Mouse (Mus musculus) colon, adult 2 months (tissue): ENCODE results near the gene Gfra4. TPM values are rescaled to one million over a fixed set of nuclear protein-coding genes. Genes with fewer than 3 reads are reported as not detected.

Experiments used
- polyA plus RNA-seq: library from polyadenylated mRNA; depleted of rRNA; stranded (reverse); fragments of >200 nt; gene quantifications from 2 replicates; pipeline ENCODE4 v1.2.3, GENCODE M21; 2012; rRNA removed

Gene Gfra4
- 39.4 and 46.2 TPM in 2 replicates for polyA plus RNA-seq

DNA sequence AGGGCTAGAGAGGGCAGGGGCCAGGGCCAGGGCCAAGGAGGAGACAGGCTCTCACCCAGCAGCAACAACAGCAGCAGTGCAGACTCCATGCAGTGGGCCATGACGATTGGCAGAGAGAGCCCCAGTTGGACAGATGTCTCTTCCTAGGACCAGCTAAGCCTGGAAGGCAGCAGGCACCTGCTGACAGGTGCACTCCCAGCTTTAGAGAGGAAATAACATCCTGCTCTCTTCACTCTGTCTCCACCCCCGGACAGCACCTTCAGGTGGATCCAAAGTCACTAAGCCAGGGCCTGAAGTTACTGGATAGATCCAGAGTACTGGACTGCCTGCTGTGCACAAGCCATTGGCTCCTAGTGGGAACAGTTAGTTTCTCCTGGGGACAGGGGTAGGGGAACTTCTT is at the start of gene Gfra4:
TSS of gene Gfra4 (minus strand) at position 101 of the 400 bp plus-strand sequence.

DNA sequence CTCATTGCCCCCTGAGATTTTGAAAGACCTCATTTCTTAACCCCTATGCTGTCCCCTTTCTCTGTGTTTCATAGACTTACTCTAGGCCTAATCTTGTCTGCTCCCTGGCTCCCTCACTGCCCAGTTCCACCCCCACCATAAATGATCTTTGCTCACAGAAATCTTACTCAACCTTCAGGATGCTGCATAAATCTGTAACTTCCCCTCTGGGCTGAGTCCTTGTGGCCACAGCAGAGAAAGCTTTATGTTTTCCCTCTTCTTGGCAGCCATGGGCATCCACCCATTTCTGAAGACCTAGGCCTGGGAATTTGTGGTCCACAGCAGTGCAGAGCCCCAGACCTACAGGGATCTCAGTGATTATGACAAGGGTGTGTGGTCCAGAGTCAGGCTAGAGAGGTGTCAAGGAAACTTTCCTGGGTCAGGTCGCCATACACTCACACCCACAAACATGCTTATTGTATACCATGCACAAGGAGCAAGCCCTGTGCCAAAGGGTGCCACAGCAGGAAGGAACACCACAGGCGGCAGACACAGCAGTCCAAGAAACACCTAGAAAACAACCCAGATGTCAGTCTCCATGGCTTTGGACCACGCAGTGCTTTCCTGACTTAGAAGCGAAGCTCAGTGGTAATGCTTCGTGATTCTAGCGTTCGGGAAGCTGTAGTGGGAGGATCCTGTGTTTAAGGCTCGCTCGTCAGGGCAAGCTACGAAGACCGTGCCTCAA is 43.9 kb upstream of the Gfra4 start, which contains the start of gene Siglec1:
TSS of gene Siglec1 (minus strand) at position 99 of the 724 bp plus-strand sequence.

DNA sequence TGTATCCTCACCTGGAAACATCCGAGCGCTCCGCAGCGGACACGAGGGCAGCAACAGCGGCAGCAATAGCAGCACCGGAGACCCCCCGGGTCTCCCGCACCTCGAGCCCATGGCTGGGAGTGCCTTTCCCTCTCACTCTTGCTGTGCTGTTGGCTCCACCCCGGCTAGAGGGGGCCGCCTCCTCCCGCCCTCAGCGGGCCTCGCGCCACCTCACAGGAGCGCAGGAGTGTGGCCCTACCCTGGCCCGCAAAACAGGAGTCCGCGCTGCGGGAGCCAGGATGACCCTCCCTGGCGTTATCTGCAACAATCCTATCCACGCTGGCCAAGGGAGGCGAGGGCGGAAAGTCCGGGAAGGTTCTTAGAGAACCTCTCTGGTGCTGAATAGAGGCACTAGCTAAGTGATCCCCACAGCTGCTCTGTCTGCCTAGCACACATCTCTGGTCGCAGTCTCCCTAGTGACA is 20.5 kb upstream of the Gfra4 start, which contains the start of gene Adam33:
TSS of gene Adam33 (minus strand) at position 411 of the 461 bp plus-strand sequence.

Other genes with a start within 250 kb of the Gfra4 start
- 16.5 and 19.1 TPM in 2 replicates for gene 4930402H24Rik, start 136.7 kb downstream of the Gfra4 start, polyA plus RNA-seq
- 7.3 TPM in 2 replicates for gene Atrn, start 136.6 kb downstream of the Gfra4 start, polyA plus RNA-seq
- 56.1 and 60.3 TPM in 2 replicates for gene Adam33, start 20.7 kb upstream of the Gfra4 start, polyA plus RNA-seq
- gene Siglec1, start 43.7 kb upstream of the Gfra4 start, polyA plus RNA-seq, result 5.4 and 5.6 TPM in 2 replicates
- gene Hspa12b, start 84.2 kb upstream of the Gfra4 start, polyA plus RNA-seq, result 7.4 and 8.0 TPM in 2 replicates
- gene Gm11037, start 90.4 kb upstream of the Gfra4 start, polyA plus RNA-seq, result not detected in 2 replicates
- gene 1700037H04Rik, start 117.0 kb upstream of the Gfra4 start, polyA plus RNA-seq, result 101 and 105 TPM in 2 replicates
- gene Cenpb, start 137.0 kb upstream of the Gfra4 start, polyA plus RNA-seq, result 122 and 126 TPM in 2 replicates
- 26.8 and 29.2 TPM in 2 replicates for gene Cdc25b, start 143.9 kb upstream of the Gfra4 start, polyA plus RNA-seq
- gene Spef1, start 144.2 kb upstream of the Gfra4 start, polyA plus RNA-seq, result 14.4 and 16.7 TPM in 2 replicates
- 61.0 and 81.1 TPM in 2 replicates for gene Ap5s1, start 164.0 kb upstream of the Gfra4 start, polyA plus RNA-seq
- gene Mavs, start 191.0 kb upstream of the Gfra4 start, polyA plus RNA-seq, result 63.4 and 78.6 TPM in 2 replicates
- 17.9 and 23.3 TPM in 2 replicates for gene Pank2, start 219.4 kb upstream of the Gfra4 start, polyA plus RNA-seq